Mouse (Mus musculus) brain, embryonic 18.5 days (tissue): ENCODE data around the gene Atp6v0e.

Experiments
- DNase-seq: peaks from one replicate; pipeline ENCODE4 v3.0.0-alpha.2; 2012; ENCODE audit warnings: low read depth, low spot score

The Atp6v0e gene

GRCm38 (mm10) chr17:26717868-26718267 is 54.8 kb downstream of the Atp6v0e start:
- no peak for DNase-seq

GRCm38 (mm10) chr17:26719405-26719804 is 56.4 kb downstream of the Atp6v0e start:
- no peak for DNase-seq

GRCm38 (mm10) chr17:26721802-26722201 is 58.8 kb downstream of the Atp6v0e start:
- no peak for DNase-seq

GRCm38 (mm10) chr17:26724790-26725189 is 61.8 kb downstream of the Atp6v0e start:
- DNase-seq, result no peak

- no peak for DNase-seq
These were observed 63.6 kb downstream of the Atp6v0e start for GRCm38 (mm10) chr17:26726674-26727073.

GRCm38 (mm10) chr17:26727110-26727755 is 64.2 kb downstream of the Atp6v0e start:
- DNase-seq, result no peak

- DNase-seq, result no peak
These were observed 79.5 kb downstream of the Atp6v0e start for GRCm38 (mm10) chr17:26742581-26742980.

GRCm38 (mm10) chr17:26743294-26743693 is 80.3 kb downstream of the Atp6v0e start:
- no peak for DNase-seq
